Mouse (Mus musculus) thymus, postnatal 36 days (tissue): Measurements from ENCODE around the gene H2afz.
"Not testable (repeated sequence)": the region's sequence is repeated elsewhere in the genome, so short reads cannot be mapped to it uniquely, and the experiment has no call there.

Experiments
- DNase-seq, 2 experiments: peaks; one replicate each; pipeline ENCODE4 v3.0.0; 2022; ENCODE audit warnings: mixed read lengths in 2 of 2

H2afz gene

GRCm38 (mm10) chr3:137863330-137864123 is 760 bp upstream of the H2afz start:
- no peak for DNase-seq

DNA sequence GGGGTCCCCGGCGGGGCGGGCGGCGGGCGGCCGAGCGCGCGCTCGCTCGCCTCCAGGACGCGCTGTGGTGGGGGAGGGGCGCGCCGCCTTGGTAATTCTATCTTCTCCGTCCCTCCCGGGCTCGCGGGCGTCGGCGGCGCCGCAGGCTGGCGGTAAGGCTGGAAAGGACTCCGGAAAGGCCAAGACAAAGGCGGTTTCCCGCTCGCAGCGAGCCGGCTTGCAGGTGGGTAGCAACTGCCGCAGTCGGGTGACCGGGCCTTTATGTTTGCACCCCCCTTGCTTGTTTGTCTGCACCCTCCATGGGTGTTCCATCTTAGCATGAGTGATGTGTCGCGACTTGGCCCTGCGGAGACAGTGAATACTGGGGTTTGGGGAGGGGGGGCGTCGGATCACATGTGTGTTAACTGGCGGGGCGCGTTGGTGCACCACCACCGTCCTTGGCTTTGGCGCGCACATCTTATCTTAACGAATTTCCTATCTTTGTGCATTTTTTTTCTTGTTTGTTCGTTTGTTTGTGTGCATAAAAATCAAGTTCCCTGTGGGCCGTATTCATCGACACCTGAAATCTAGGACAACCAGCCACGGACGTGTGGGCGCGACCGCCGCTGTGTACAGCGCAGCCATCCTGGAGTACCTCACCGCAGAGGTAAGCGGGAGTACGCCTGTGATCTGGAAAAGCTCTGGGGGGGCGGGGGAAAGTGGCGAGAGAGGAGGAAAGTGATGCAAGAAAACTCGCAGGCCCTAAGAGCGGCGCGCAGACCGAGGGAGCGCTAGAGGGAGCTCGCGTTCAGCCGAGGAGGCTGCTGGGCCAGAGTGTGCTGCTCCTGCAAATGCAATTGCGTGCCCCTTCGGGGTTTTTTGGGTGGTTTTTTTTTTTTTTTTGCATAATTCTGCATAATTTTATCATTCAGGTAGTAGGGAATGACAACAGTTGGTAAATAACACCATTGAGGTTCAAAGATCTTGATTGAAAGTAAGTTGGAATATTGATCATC is 998 bp downstream of the H2afz start:
- peak; percentile 87 to 88 for DNase-seq

DNA sequence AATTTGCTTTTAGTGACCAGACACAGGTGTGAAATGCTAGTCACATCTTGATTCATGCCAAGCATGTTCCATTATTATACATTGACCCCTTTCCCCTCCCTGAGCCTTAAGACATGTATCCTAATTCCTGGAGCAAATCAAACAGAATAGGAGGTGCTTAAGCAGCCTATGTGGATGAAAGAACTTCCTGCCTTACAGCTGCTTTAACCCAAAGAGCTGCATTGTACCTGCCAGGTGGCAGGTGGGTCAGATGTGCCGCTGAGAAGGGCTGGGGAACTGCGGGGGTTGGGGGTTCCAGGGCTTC is 2.8 kb downstream of the H2afz start:
- DNase-seq: no peak

DNA sequence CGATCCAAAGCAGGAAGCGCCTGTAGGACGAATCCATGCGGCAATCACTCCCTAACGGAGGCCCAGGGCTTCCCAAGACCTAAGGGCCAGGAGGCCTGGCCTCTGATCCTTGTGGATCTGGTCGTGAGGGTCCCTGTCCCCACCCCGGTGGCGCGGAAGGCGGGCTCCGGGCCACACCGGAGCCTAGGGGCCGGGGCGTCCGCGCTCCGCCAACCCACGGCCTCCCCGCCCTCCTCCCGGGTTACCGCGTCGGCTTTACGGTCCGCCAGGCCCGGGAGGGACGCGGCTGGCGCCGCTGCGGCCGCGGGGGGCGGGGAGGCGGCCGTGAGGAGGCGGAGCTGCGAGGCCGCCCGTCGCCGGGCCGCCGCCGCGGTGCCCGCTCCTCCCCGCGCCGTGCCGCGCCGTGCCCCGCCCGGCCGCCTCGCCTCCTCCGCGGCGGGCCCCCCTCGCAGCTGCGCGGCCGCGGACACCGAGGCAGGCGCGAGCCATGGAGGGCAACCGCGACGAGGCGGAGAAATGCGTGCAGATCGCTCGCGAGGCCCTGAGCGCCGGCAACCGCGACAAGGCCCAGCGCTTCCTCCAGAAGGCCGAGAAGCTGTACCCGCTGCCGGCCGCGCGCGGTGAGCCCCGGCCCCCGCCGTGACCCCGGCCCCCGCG is 3.3 kb downstream of the H2afz start, which contains the start of gene Dnajb14:
Gene Dnajb14, plus strand, starts transcription at position 239 of the 657 bp plus-strand sequence.
- peak; percentile 49 to 59 for DNase-seq

GRCm38 (mm10) chr3:137868094-137868913 is 4.0 kb downstream of the H2afz start:
- no peak for DNase-seq

GRCm38 (mm10) chr3:137869395-137869794 is 5.1 kb downstream of the H2afz start:
- DNase-seq: no peak

DNA sequence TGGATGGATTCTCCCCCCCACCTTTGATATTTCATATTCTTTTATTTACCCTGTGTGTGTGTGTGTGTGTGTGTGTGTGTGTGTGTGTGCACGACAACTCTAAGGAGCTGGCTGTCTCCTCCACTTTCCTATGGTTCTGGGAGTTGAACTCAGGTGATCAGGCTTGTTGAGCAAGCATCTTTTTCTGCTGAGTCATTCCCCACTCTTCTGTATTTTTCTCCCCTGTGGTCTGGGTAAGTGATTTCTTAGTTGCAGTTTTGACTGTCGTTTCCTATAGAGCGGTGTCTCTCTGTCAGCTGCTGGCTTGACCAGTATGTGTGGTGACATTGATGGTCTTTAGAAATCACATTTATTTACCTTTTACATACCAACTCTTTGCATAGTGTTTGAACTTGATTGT is 15.0 kb downstream of the H2afz start:
- no peak for DNase-seq

GRCm38 (mm10) chr3:137880109-137880748 is 15.9 kb downstream of the H2afz start:
- no peak for DNase-seq

DNA sequence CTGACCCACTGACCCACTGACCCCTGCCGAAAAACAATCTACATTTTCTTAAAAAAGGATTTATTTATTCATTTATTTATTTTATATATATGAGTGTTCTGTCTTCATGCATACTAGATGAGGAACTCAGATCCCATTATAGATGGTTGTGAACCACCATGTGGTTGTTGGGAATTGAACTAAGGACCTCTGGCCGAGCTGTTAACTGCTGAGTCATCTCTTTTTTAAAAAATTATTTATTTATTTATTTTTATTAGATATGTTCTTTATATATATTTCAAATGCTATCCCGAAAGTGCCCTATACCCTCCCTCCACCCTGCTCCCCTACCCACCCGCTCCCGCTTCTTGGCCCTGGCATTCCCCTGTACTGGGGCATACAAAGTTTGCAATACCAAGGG is 16.8 kb downstream of the H2afz start:
- DNase-seq: no peak

- DNase-seq: no peak
Measured at GRCm38 (mm10) chr3:137887961-137888360, 23.7 kb downstream of the H2afz start.

GRCm38 (mm10) chr3:137891089-137891488 is 26.8 kb downstream of the H2afz start:
- no peak for DNase-seq

DNA sequence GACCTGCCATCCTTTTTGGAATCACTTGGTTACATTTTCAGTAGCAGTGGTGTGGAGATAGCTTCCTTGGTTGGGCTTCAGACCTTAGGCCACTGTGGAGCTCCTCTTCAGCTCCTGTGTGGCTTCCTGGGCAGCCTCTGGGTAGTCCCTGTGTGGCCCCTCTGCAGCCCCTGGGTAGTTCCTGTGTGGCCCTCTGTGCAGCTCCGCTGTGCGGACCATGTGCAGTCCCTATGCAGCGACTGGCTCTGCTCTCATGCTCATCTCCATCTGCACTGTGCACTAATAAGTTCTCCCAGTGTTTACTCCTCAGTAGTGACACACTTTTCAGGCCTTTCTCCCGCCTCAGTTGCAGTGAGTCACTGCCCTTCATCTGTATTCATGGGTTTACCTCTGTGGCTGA is 27.8 kb downstream of the H2afz start:
- DNase-seq: no peak

GRCm38 (mm10) chr3:137893789-137894188 is 29.5 kb downstream of the H2afz start:
- no peak for DNase-seq

DNA sequence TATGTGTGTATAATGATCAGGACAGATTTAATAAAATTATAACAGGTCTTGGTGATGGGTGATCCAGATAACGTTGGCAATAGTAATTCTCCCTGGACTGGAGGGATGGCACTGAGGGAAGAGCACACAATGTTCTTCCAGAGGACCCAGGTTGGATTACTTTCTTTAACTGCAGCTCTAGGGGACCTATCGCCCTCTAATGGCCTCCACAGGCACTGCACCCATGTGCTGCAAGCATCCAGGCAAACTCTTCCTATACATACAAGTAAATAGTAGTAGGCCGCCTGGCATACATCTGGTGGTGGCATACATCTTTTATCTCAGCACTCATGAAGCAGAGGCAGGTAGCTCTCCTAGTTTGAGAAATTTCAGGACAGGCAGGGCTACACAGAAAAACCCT is 30.9 kb downstream of the H2afz start:
- peak; percentile 12 to 21 for DNase-seq

GRCm38 (mm10) chr3:137896386-137896785 is 32.1 kb downstream of the H2afz start:
- no peak for DNase-seq

- DNase-seq: no peak
Measured at GRCm38 (mm10) chr3:137896867-137897266, 32.6 kb downstream of the H2afz start.

DNA sequence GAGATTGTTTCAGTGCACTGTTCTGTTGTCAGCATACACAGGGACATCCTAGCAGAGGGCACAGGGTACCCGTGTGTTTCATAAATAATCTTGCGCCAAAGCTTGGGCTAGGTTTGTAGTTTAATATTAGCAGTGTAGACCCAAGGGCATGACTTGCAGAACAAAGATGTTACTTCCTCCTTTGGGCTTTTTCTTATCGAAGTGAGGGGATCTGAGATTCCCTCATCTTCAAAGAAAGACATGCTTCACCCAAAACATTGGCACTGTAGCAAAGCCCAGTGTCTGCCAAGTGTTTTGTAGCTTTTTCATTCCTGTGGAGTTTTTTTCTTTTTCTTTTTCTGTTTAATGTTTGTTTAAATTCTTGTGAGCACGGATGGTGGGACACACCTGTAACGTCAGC is 33.4 kb downstream of the H2afz start:
- DNase-seq: no peak

GRCm38 (mm10) chr3:137900149-137900548 is 35.9 kb downstream of the H2afz start:
- no peak for DNase-seq

DNA sequence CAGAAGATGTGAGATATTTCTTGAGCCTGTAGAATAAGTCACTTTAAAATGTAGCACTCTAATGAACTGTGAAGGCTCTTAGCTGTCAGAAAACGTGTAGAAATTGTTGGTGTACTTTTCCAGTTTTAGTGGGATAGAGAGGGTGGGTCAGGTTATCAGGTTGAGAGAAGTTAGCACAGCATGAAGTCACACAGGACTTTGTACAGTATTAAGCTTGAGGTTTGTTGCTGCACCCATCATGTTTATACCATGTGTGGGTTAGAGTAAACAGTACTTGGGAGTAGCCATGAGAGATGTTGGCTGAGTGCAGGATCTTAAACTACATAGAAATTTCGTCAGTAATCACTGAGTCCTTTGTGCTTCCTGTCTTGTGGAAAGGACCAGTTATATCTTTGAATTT is 48.8 kb downstream of the H2afz start:
- no peak for DNase-seq

GRCm38 (mm10) chr3:137914567-137914966 is 50.3 kb downstream of the H2afz start:
- DNase-seq: not testable (repeated sequence)
